Mouse (Mus musculus) midbrain, postnatal 0 days (tissue): ENCODE measurements around the gene Mthfd1l. TPM values are rescaled to one million over a fixed set of nuclear protein-coding genes. Genes with fewer than 3 reads are reported as not detected.

Experiments
- ATAC-seq: fragments of 200-750 bp; cut with Nextera tagmentation; 2 replicates; pipeline ENCODE4 v1.8.0; 2017; ENCODE audit warnings: moderate number of reproducible peaks, mild to moderate bottlenecking, moderate TSS enrichment, moderate library complexity; ENCODE audit not compliant: low FRiP score
- DNase-seq: peaks from one replicate; pipeline ENCODE4 v3.0.0-alpha.2; 2015; ENCODE audit warnings: low spot score
- H3K27ac ChIP-seq: fragments of 300-500 bp; sonication (generic); 2 replicates; pipeline ENCODE4 v1.5.1; 2014; ENCODE audit warnings: low read depth, mild to moderate bottlenecking, low read length, mixed read lengths
- H3K27me3 ChIP-seq: fragments of 300-500 bp; sonication (generic); 2 replicates; pipeline ENCODE4 v1.6.1; 2014; ENCODE audit warnings: low read length, control low read depth, mixed read lengths; ENCODE audit not compliant: insufficient read depth
- H3K36me3 ChIP-seq: fragments of 300-500 bp; sonication (generic); 2 replicates; pipeline ENCODE4 v1.6.1; 2014; ENCODE audit warnings: low read length, control low read depth, mixed read lengths; ENCODE audit not compliant: insufficient read depth
- H3K4me1 ChIP-seq: fragments of 300-500 bp; sonication (generic); 2 replicates; pipeline ENCODE4 v1.6.1; 2014; ENCODE audit warnings: mild to moderate bottlenecking, control low read depth, antibody characterized with exemption, low read length, mixed read lengths; ENCODE audit not compliant: insufficient read depth
- H3K4me2 ChIP-seq: fragments of 300-500 bp; sonication (generic); 2 replicates; pipeline ENCODE4 v1.6.1; 2014; ENCODE audit warnings: low read depth, mild to moderate bottlenecking, low read length, mixed read lengths; ENCODE audit not compliant: poor library complexity, severe bottlenecking
- H3K4me3 ChIP-seq: fragments of 300-500 bp; sonication (generic); 2 replicates; pipeline ENCODE4 v1.5.1; 2014; ENCODE audit warnings: low read depth, mild to moderate bottlenecking, low read length, moderate library complexity
- H3K9ac ChIP-seq: fragments of 300-500 bp; sonication (generic); replicated peaks from 2 replicates; pipeline ENCODE4 v1.6.1; 2014; ENCODE audit warnings: mild to moderate bottlenecking, low read length, moderate library complexity, mixed read lengths; ENCODE audit not compliant: poor library complexity, severe bottlenecking
- H3K9me3 ChIP-seq: fragments of 300-500 bp; sonication (generic); 2 replicates; pipeline ENCODE4 v1.6.1; 2016; ENCODE audit warnings: low read length, control low read depth
- CTCF ChIP-seq: IDR thresholded peaks from 2 replicates; pipeline ENCODE4 v1.5.1; 2016; ENCODE audit warnings: antibody characterized with exemption, mild to moderate bottlenecking
- WGBS: fragments of 180-500 bp; shearing (Covaris S2); extraction: QIAGEN DNeasy Blood & Tissue Kit; methylation state at CpG from one replicate; pipeline ENCODE4 v1.1.7; 2014; 5-methylcytosine and 5-hydroxymethylcytosine counted together
- polyA plus RNA-seq: library from polyadenylated mRNA; unstranded; fragments of >200 nt; fragmentation: Nextera tagmentation; extraction: Ambion mirVana; gene quantifications from 2 replicates; pipeline ENCODE4 v1.2.1, GENCODE M21; 2015
- total RNA-seq: library from RNA; depleted of rRNA; stranded (reverse); fragments of >200 nt; gene quantifications from 2 replicates; pipeline ENCODE4 v1.2.3, GENCODE M21; 2014

Gene Mthfd1l
- total and polyA plus RNA-seq, 2 experiments from 2014 or later: 7.9 to 9.2 TPM

DNA sequence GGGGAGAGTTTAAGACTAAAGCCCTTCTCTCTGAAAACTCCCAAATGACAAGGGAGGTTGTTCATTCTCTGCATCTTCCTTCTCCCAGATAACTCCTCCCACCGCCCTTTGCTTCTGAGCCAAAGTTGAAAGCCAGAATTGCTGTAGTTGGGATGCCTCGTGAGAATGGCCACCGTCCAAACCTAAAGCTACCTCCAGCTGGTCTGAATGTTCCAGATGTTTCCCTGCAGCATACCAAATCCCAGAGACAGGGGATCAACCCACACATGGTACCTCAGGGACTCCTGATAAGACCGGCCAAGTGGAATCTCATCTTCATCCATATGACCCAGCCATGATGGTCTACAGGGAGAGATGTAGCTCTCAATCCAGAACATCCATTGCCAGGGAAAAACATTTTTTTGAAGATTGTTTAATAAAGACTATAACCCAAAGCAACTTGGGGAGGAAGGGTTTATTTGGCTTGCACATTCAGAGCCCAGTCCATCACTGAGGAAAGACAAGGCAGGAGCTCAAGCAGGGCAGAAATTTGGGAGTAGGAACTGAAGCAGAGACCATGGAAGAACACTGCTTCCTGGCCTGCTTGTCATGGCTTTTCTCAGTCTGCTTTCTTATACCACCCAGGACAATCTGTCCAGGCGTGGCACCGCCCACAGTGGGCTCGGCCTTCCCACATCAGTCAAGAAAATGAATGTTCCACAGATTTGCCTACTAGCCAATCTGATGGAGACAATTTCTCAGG lies 206.3 kb downstream of the Mthfd1l start:
- H3K4me2 ChIP-seq: no peak overlapping the region
- H3K4me3 ChIP-seq: no peak overlapping the region
- no peak overlapping the region for H3K27ac ChIP-seq
- no peaks in the 10 kb centered on the region for H3K9me3 ChIP-seq
- H3K9ac ChIP-seq: no peak overlapping the region
- 93% methylated on average over 7 of the region's 7 CpGs for WGBS
- no peaks in the 10 kb centered on the region for H3K4me1 ChIP-seq
- DNase-seq (no peak), ATAC-seq (no peak)
- no peaks in the 10 kb centered on the region for H3K27me3 ChIP-seq
- no peak for TF ChIP-seq CTCF
- H3K36me3 ChIP-seq: no peaks in the 10 kb centered on the region

DNA sequence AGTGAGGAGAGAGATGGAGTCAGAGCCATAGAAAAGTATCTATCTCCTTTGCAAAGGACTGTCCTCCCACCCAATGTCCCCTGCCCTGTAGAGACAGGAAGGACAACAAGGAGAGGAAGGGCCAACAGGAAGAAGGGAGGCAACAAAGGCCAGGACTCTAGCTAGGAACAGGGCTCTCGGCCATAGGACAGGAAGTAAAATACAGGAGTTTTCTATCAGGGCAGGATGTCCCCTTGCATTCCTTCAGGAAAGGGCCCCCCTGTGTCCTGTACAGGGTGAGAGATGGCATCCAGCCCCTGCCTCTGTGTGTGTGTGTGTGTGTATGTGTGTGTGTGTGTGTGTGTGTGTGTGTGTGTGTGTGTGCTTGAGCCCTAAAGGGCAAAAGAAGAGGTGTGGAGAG lies 209.0 kb downstream of the Mthfd1l start:
- ATAC-seq (no peak), DNase-seq (no peak)
- no peak for TF ChIP-seq CTCF
- no peaks in the 10 kb centered on the region for H3K27me3 ChIP-seq
- H3K4me3 ChIP-seq: no peak overlapping the region
- no peak overlapping the region for H3K27ac ChIP-seq
- H3K4me2 ChIP-seq: no peak overlapping the region
- no peaks in the 10 kb centered on the region for H3K9me3 ChIP-seq
- WGBS: 81% methylated on average over 1 of the region's 1 CpGs
- H3K9ac ChIP-seq: no peak overlapping the region
- no peaks in the 10 kb centered on the region for H3K36me3 ChIP-seq
- H3K4me1 ChIP-seq: no peaks in the 10 kb centered on the region

DNA sequence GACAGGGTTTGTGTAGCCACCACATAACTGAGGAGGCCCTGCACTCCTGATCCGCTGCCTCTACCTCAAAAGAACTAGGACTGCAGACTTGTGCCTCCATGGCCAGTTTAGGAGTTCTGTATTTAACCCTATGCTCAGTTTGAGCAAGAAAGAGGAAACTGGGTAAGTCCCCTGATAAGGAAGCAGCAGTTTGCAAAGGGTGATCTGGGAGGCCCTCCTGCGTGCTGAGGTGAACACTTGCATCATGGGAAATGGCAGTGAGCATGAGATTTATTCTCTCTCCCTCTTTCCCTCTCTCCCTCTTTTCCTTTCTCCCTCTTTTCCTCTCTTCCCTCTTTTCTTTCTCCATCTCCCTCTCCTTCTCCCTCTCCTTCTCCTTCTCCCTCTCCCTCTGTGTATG lies 209.5 kb downstream of the Mthfd1l start:
- no peaks in the 10 kb centered on the region for H3K27me3 ChIP-seq
- DNase-seq (no peak), ATAC-seq (no peak)
- no peaks in the 10 kb centered on the region for H3K9me3 ChIP-seq
- H3K27ac ChIP-seq: no peak overlapping the region
- H3K4me2 ChIP-seq: no peak overlapping the region
- no peak overlapping the region for H3K4me3 ChIP-seq
- no peak for TF ChIP-seq CTCF
- 84% methylated on average over 2 of the region's 2 CpGs for WGBS
- H3K9ac ChIP-seq: no peak overlapping the region
- no peaks in the 10 kb centered on the region for H3K4me1 ChIP-seq
- no peaks in the 10 kb centered on the region for H3K36me3 ChIP-seq

DNA sequence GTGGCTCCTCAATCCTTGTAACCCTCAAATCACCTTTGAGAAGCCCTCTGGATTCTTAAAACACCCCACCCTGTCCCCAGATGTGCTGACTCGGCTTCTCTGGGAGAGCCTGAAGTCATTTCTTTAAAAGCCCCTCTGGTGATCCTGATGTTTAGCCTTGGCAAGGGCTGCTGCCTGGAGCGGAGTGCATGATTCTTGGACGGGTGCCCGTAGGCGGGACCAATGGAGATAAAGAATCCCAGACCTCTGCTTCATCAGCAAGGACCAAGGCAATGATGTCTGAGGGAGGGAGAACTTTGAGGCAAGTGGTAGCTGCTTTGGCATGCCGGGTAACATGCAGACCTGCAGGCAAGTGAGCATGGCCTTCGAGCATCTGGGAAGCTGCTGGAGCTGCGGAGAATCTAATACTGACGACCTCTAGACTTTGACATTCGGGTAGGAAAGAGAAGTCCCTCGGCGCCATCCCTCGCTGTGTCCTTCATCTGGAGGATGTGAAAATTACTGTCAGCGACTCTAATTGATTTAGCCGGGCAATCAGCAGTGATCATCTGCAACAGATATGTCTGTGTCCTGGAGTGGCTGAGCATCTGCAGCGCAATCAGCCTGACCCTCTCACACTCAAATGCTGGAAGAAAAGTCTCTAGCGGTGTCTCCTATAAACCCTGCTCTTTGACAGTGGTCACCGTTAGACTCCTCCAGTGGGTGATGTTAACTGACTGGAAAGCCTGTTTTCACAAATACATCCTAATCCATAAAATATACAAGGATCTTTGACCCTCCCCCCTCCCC lies 215.9 kb downstream of the Mthfd1l start:
- H3K9ac ChIP-seq: no peak overlapping the region
- H3K4me2 ChIP-seq: no peak overlapping the region
- no peaks in the 10 kb centered on the region for H3K4me1 ChIP-seq
- no peak overlapping the region for H3K27ac ChIP-seq
- H3K27me3 ChIP-seq: no peaks in the 10 kb centered on the region
- H3K36me3 ChIP-seq: no peaks in the 10 kb centered on the region
- ATAC-seq (no peak), DNase-seq (peak; percentile 47)
- TF ChIP-seq CTCF: no peak
- 76% methylated on average over 18 of the region's 18 CpGs for WGBS
- no peaks in the 10 kb centered on the region for H3K9me3 ChIP-seq
- H3K4me3 ChIP-seq: no peak overlapping the region

DNA sequence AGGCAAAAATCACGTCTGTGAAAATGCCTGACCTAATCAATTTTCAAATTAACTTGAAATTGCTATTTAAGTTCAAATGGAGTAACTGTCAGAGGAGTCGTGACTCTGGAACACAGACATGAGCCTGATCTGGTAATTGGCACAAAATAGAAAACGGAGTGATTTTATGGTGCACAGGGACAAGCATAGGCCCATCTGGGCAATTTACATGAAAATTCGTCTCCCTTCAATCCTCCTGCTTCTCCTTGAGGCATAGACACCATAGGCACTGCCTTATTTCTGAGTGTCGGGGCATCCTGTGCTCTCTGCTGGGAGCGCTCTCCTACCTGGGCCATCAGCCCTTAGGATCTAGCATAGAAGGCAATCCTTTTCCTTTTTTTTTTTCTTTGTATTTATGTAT lies 216.5 kb downstream of the Mthfd1l start:
- Histone ChIP-seq H3K9ac (no peak overlapping the region), H3K27ac (no peak overlapping the region), H3K4me1 (no peaks in the 10 kb centered on the region), H3K4me3 (no peak overlapping the region), H3K27me3 (no peaks in the 10 kb centered on the region), H3K9me3 (no peaks in the 10 kb centered on the region), H3K36me3 (no peaks in the 10 kb centered on the region), H3K4me2 (no peak overlapping the region)
- ATAC-seq: no peak
- no peak for DNase-seq
- 65% methylated on average over 6 of the region's 6 CpGs for WGBS
- TF ChIP-seq CTCF: no peak

DNA sequence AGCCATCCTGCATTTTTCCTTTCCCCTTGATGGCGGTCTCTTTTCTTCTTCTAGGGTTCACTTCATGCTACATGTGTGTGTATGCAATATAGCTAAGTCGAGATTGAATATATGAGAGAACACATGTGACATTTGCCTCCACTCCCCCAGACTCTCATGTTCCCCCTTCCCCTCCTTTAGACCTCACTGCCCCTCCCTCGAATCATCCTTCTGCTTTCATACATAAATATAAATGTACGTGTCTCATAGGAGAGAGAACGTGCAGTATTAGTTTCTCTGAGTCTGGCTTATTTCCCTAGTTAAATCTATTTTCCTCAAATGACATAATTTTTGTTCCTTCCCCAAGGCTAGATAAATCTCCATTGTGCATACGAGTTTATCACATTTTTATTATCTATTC lies 226.1 kb downstream of the Mthfd1l start:
- Histone ChIP-seq H3K27ac (no peak overlapping the region), H3K27me3 (no peaks in the 10 kb centered on the region), H3K9me3 (no peaks in the 10 kb centered on the region), H3K36me3 (no peaks in the 10 kb centered on the region), H3K4me1 (no peaks in the 10 kb centered on the region), H3K4me3 (no peak overlapping the region), H3K9ac (no peak overlapping the region), H3K4me2 (no peak overlapping the region)
- 78% methylated on average over 6 of the region's 6 CpGs for WGBS
- DNase-seq: no peak
- no peak for ATAC-seq
- TF ChIP-seq CTCF: no peak
